Mouse (Mus musculus): ENCODE data around the gene Gm20388.

The Gm20388 gene

GRCm38 (mm10) chr8:120464585-120464937 is 553.9 kb downstream of the Gm20388 start:
- DNase-seq, result no peak

- peak; percentile 88 for DNase-seq
Observed at GRCm38 (mm10) chr8:120465710-120466109, 555.1 kb downstream of the Gm20388 start.

DNA sequence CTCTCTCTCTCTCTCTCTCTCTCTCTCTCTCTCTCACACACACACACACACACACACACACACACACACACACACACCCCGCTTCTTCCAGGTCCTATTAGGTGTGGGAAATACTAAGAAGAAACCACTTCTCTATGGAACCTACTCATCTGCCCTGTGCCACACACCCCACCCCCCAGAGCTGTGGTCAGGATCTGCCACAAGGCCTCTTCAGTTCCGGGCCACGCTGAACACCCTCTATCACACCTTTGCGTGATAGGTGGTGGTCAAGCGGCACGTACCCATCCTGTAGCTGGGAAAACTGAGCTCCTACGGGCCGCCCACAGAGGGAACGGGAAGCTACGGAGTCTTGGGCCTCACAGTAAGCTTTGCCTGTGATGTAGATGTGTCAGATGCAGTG is 555.6 kb downstream of the Gm20388 start:
- DNase-seq, result no peak

DNA sequence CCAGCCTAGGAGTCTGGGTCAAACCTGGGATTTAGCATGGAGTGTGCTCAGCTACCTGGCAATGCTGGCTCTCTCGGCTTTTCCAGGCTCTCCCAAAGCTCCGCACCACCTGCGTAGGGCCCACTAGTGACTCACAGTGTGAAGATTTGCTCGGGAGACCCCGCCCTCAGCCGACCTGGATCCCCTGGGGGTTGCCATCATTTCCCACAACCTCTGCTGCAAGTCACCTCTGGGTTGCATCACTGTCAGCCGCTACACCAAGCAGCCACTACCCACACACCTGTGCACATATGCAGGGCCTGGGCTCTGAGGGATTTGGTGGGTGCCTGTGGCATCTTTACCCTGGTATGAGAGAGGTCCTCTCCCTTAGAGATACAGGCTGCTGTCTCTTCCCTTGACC is 557.0 kb downstream of the Gm20388 start:
- no peak for DNase-seq

GRCm38 (mm10) chr8:120470170-120470569 is 559.5 kb downstream of the Gm20388 start:
- no peak for DNase-seq

DNA sequence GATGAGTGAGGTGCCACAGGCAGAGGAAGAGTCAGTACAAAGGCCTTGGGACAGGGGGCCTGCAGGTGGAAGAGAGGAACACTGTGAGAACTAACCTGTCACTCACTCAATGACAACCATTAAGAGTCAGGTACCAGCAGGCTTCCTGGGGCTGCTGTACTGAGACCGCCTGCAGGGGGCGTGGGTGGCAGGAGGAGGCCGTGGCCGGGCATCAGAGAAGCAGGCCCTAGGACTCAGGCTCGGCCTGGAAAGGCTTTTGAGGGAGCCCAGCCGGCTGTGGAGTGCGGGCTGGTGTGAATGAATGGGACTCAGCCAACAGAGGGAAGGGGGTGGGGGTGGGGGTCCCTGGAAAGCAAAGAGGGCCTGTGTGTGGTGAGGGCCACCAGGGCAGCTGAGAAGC is 560.5 kb downstream of the Gm20388 start:
- DNase-seq, result peak; percentile 77

DNA sequence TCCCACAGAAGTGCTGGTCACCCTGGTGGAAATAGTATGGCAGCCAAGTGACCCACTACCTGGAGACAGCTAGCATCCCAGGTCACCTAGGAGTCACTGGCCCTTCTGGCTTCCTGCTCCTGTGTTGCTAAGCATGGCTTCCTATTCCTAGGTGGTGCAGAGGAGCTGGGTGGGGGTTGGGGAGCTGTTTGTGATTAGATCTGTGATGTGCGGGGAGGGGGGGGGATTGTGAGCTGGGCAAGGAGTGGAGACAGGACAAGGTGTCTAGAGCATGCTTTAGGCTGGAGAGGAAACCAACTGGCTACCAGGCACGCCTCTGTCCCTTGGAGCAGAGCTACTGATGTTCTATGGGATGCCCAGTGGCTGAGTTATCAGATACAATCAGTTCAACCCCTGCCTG is 561.1 kb downstream of the Gm20388 start:
- DNase-seq, result no peak

DNA sequence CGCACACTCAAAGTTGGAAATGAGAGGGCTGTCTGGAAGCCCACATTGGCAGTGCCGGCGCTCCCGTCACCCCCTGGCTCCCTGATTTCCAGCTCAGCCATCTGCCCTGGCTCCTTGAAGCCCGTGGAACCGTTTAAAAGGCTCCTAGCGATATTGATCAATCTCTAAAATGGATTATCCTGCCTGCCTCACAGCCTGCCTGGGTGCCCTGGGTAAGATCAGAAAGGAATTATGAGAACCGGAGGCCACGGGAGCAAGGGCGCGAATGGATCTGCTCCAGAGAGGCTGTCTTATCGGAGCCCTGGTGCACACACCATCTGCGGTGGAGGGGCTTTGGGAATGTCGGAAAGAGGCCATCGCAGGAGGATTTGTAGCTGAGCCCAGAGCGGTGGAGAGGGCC is 561.6 kb downstream of the Gm20388 start:
- no peak for DNase-seq

- DNase-seq, result peak; percentile 84
Observed at GRCm38 (mm10) chr8:120473729-120474364, 563.2 kb downstream of the Gm20388 start.

- DNase-seq, result no peak
Observed at GRCm38 (mm10) chr8:120474496-120475235, 564.0 kb downstream of the Gm20388 start.

DNA sequence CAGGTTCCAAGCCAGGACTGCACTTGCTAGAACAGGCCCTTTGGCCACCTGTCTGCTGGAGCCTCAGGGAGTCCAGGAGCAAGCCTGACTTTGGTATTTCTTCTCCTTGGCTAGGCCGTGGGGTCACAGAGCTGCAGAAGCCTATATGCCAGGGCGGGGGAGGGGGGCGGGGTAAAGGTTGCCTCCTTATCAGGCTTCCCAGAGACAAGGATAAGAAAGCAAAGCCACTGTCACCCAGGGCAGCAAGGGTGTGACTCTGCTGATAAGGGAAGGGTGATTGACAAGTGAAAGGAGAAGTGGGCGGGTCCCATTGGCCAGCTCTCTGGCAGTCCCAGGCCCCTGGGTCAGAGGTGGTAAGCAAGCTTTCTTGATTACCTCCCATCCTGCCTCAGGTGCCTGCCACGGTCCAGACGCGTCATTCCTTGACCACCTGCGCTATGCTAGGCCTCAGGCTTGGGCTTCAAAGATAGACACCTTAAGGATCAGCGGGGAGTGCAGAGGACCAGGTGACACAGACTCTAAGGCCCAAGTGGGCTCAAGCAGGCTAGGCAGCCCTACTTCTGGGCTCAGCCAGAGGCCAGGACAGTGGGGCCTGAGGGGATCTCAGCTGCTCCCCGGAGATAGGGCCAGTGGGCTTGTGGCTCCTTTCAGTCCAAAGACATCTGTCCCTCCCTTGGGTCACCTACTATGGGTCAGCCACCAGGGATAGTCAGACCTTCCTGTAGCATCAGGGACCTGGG is 565.0 kb downstream of the Gm20388 start:
- peak; percentile 62 for DNase-seq

GRCm38 (mm10) chr8:120476711-120477575 is 566.3 kb downstream of the Gm20388 start:
- no peak for DNase-seq

GRCm38 (mm10) chr8:120478754-120479153 is 568.1 kb downstream of the Gm20388 start:
- DNase-seq, result no peak

GRCm38 (mm10) chr8:120479691-120480090 is 569.0 kb downstream of the Gm20388 start:
- no peak for DNase-seq

- DNase-seq, result no peak
Observed at GRCm38 (mm10) chr8:120482015-120482689, 571.5 kb downstream of the Gm20388 start.

DNA sequence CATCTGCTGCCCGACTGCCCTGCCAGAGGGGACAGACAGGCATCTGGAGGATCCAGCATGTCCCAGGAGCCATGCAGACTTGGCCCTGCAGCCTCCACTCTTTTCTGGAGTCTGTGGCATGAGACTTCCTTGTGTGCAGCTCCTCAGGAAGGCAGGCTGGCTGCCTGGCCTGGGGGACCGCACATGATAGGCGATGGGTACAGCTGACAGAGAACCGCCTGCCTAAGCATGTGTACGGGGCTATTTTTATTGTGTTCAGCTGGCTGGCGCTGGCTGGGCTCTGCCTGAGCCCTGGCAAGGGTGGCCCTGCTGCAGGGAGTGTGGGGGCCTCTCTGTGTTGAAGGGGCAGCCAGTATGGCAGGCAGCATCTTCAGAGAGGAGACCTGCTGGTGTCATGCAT is 573.8 kb downstream of the Gm20388 start:
- DNase-seq, result no peak

GRCm38 (mm10) chr8:120485116-120485515 is 574.5 kb downstream of the Gm20388 start:
- no peak for DNase-seq

GRCm38 (mm10) chr8:120485551-120486476 is 575.2 kb downstream of the Gm20388 start:
- no peak for DNase-seq

- peak; percentile 72 for DNase-seq
Observed at GRCm38 (mm10) chr8:120486477-120487376, 576.1 kb downstream of the Gm20388 start.

DNA sequence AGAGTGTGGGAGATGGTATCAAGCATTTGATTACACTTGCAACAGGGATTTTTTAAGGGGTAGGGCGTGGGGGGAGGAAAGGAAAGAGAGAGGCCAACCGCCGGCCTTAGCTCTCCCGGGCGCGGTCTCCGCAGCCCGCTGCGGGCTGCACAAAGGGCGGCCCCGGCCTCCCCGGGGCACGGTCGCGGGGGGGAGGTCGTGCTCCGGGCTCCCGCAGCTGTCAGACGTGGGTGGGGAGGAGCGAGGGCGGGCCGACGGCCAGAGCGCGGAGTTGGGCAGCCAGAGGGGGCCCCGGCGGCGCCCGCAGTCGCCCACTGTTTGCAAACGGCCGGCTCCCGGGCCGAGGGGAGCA is 576.7 kb downstream of the Gm20388 start:
- peak; percentile 69 for DNase-seq
